Mouse (Mus musculus): ENCODE data around the gene St3gal3.

DNA sequence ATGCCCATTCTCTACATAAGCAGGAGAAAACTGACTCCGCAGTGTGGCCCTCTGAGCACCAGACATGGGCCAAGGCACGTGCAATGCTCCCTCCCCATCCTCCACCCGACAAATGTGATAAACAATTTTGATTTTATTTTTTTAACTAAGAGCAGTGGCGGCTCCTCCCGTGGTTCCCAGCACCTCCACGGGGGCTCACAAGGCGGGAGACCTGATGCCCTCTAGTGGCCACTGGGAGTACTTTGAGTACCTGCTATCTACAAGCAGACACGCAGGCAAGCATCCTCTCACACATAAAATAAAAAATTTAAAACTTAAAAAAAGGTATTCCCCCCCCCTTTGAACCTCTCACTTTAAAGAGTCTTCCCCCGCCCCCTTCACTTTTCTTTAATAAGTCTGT is 36.3 kb upstream of the St3gal3 start:
- TF ChIP-seq ZKSCAN1 (IDR thresholded peaks at IDR 0.05; ENCODE audit: low read depth, low read length) (no peak), RCOR1 (IDR thresholded peaks at IDR 0.05; ENCODE audit: low read depth, low read length) (no peak), USF2 (IDR thresholded peaks at IDR 0.05; ENCODE audit: borderline replicate concordance in 1 of 2, insufficient read depth in 1 of 2, low read depth in 1 of 2, low read length in 2 of 2) (no peak), CTCF (IDR thresholded peaks at IDR 0.05 in 2 of 3, conservative IDR thresholded peaks at IDR 0.05 in 1 of 3; ENCODE audit: control insufficient read depth in 1 of 3, insufficient read depth in 1 of 3, low read depth in 2 of 3, low read length in 3 of 3, poor library complexity in 1 of 3, severe bottlenecking in 1 of 3) (peak; percentile 67 to 86 (median 70)), POLR2A (IDR thresholded peaks at IDR 0.05; ENCODE audit: control insufficient read depth in 1 of 2, insufficient read depth in 1 of 2, low read depth in 1 of 2, low read length in 2 of 2, poor library complexity in 1 of 2) (no peak), GABPA (IDR thresholded peaks at IDR 0.05; ENCODE audit: low read depth, low read length) (no peak), JUND (IDR thresholded peaks at IDR 0.05; ENCODE audit: low read depth, low read length) (no peak), GATA1 (IDR thresholded peaks at IDR 0.05; ENCODE audit: low read depth, low read length) (no peak), ETS1 (IDR thresholded peaks at IDR 0.05; ENCODE audit: low read depth, low read length) (no peak), ZNF384 (IDR thresholded peaks at IDR 0.05; ENCODE audit: low read depth, low read length) (no peak), USF1 (IDR thresholded peaks at IDR 0.05; ENCODE audit: low read depth, low read length) (no peak)
